Mouse (Mus musculus): ENCODE measurements around the gene Frs3.

DNA sequence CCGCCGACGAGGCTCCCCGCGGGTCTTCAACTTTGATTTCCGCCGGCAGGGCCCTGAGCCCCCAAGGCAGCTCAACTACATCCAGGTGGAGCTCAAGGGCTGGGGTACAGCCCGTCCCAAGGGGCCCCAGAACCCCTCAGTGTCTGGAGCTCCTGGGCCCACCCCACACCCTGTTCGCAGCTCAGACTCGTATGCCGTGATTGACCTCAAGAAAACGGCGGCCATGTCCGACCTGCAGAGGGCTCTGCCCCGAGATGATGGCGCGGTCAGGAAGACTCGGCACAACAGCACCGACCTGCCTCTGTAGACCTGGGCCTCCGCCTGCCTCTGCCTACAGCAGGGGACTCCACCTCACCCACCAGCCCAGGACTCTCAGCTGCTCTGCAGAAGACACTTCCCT lies 14.7 kb downstream of the Frs3 start:
- no peak for TF ChIP-seq CTCF (IDR thresholded peaks at IDR 0.05; ENCODE audit: low read depth, low read length)
- no peak for TF ChIP-seq POLR2A (IDR thresholded peaks at IDR 0.05; ENCODE audit: borderline replicate concordance, low read depth, low read length)

Measured in bone marrow macrophage, adult 2 months (primary cell).